ENCODE assay signal across 24 mouse cellular contexts in genomic region chr8:15209856-15210521, GRCm38 (mm10).
"Had no signal": no experiment of that assay in that cellular context is flagged by ENCODE, and none has a peak within 500 bp of the region (broad histone marks: within the 10 kb centered on the region; RNA-seq: fewer than 3 reads in every experiment).

No protein-coding gene starts in this region.

- H3K4me1 ChIP-seq: lung, embryonic 15.5 days; midbrain, embryonic 10.5 days; midbrain, embryonic 12.5 days; neural tube, embryonic 13.5 days; neural tube, embryonic 15.5 days; stomach, embryonic 15.5 days had no signal

- H3K27me3 ChIP-seq: lung, embryonic 15.5 days; midbrain, embryonic 12.5 days; neural tube, embryonic 13.5 days; neural tube, embryonic 15.5 days; stomach, embryonic 15.5 days had no signal

- H3K4me3 ChIP-seq: lung, embryonic 15.5 days; midbrain, embryonic 10.5 days; midbrain, embryonic 12.5 days; myocyte; neural tube, embryonic 13.5 days; neural tube, embryonic 15.5 days; stomach, embryonic 15.5 days had no signal

- H3K9ac ChIP-seq: liver, postnatal 0 days; lung, embryonic 15.5 days; midbrain, embryonic 12.5 days; neural tube, embryonic 13.5 days; neural tube, embryonic 15.5 days; stomach, embryonic 15.5 days had no signal

- H3K27ac ChIP-seq: lung, embryonic 15.5 days; macrophage; midbrain, embryonic 10.5 days; midbrain, embryonic 12.5 days; neural tube, embryonic 13.5 days; neural tube, embryonic 15.5 days; stomach, embryonic 15.5 days; stomach, postnatal 0 days had no signal

- H3K4me2 ChIP-seq: lung, embryonic 15.5 days; midbrain, embryonic 12.5 days; neural tube, embryonic 13.5 days; neural tube, embryonic 15.5 days; stomach, embryonic 15.5 days had no signal

- H3K36me3 ChIP-seq: lung, embryonic 15.5 days; midbrain, embryonic 10.5 days; midbrain, embryonic 12.5 days; neural tube, embryonic 13.5 days; neural tube, embryonic 15.5 days; stomach, embryonic 15.5 days had no signal

- DNase-seq: liver, postnatal 0 days; lung, adult 2 months; lung, postnatal 14 days; lung, postnatal 36 days; midbrain, embryonic 14.5 days; retina, postnatal 1 day; right cerebral cortex, adult 18-20 months; right cerebral cortex, postnatal 25 days; right cerebral cortex, postnatal 4 days; spleen, adult 18-20 months; thymus, adult 2 months; thymus, postnatal 25 days; thymus, postnatal 4 days had no signal

- ATAC-seq: liver, postnatal 0 days; lung, postnatal 0 days; midbrain, embryonic 16.5 days had no signal

- H3K9me3 ChIP-seq: lung, embryonic 15.5 days; midbrain, embryonic 10.5 days; midbrain, embryonic 12.5 days; neural tube, embryonic 13.5 days; neural tube, embryonic 15.5 days; stomach, embryonic 15.5 days had no signal
